Mouse (Mus musculus): ENCODE measurements around the gene Olfr204. TPM values are rescaled to one million over a fixed set of nuclear protein-coding genes. Genes with fewer than 3 reads are reported as not detected.

The Olfr204 gene
- polyA plus RNA-seq (2021; fragmentation: Nextera tagmentation), result not detected in 2 replicates
- long read RNA-seq, experiment 1, result 0 reads
- long read RNA-seq, experiment 2, result 0 reads

DNA sequence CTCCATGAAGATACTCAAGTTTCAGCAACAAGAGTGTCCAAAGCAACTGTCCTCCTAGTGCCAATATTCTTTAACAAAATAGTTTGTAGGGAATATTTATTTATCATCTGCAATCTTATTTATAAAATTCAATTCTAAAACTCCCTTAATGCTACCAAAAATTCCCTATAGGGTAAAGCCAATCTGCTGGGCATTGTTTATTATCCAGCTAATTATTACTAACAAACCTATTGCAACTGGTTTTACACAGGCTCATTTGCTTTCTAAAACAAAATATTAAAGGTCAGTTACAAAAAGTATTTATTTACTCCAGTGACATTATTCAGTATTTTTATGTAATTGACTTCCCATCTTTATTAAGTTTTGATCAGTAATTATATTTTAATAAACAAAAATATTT, at the start of gene Olfr204:
Gene Olfr204, minus strand, starts transcription at position 101 of the 400 bp plus-strand sequence.

DNA sequence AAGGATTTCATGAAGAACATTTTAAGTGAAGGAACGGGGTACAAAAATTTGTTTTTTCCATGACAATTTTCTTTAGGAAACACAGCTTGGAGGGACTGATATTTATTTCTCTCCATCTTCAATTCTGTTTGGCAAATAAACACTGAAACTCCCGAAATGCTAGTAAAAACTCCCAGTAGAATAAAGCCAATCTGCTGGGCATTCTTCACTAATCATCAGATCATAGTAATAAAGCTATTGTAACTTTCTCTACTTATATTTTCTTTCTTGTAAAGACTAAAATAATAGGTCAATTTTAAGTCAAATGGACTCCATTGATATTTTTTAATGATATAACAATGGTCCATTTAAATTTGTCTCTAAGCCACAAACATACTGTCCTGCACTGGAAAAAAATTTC, 45.8 kb upstream of the Olfr204 start, which contains the start of gene Olfr209:
Gene Olfr209, minus strand, starts transcription at position 101 of the 400 bp plus-strand sequence.

DNA sequence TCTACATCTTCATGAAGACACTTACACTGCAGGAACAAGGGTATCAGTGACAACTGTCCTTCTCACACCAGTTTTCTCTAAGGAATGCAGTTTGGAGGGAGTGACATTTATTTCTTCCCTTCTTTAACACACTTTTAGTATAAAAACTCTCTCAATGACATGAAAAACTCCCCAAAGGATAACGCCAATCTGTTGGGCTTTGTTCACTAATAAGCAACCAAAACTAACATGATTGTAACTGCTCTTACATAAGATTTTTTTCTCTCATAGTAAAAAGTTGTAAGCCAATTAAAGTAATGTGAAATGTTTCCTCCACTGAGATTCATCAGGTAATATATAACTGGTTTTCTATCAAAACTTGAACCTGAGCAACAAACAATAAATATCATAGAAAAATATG, 31.1 kb upstream of the Olfr204 start, which contains the start of gene Olfr206:
Gene Olfr206, minus strand, starts transcription at position 101 of the 400 bp plus-strand sequence.

DNA sequence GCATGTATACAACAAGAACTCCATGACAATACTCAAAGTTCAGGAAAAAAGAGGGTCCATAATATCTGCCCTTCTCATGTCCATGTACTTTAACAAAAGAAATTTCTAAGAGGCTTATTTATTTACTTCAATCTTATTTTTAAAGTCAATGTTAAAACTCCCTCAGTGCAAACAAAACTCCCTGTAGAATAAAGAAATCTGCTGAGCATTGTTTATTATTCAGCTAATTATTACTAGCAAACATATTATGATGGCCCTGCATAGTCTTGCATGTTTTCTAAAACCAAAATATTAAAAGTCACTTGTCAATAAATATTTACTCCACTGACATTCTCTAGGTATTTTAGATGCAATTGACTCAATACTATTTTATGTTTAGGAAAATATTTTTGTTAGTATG, 13.0 kb upstream of the Olfr204 start, which contains the start of gene Olfr205:
Gene Olfr205, minus strand, starts transcription at position 101 of the 400 bp plus-strand sequence.

DNA sequence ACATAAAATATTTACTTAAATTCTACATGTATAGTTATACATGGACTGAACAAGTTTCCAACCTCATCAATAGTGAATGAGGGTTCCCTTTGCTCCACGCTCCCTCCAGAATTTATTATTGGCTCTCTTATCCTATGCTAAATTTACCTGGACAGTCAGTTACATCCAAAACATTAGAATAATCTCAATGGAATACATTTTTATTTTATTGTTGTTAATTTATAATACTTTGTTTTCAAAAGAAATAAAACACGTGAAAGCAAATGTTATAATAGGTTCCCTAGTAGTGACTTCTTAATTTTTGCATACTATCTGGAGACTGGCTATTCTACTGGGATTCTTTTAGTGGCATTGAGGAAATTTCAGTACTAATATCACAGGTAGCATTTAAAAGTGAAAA, 19.5 kb downstream of the Olfr204 start, which contains the start of gene Olfr203:
Gene Olfr203, plus strand, starts transcription at position 301 of the 400 bp plus-strand sequence.

DNA sequence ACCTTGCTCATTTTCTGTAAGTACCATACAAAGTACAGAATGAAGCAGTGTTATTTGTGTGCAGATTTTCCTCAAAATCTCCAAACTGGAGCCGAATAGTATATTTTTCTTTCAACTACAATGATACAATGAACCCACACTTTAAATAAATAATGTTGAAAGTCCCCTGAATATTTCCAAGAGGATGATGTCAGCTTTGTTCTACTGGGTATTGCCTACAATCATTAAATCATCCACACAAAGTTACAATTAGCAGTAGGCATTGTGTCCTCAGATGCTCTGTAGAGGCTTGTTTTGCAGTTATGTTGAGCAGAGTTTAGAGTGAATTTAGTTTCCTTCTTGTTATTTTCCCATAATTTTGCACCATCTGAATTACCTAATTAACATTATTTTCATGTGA, 31.4 kb downstream of the Olfr204 start, which contains the start of gene Olfr202:
Gene Olfr202, minus strand, starts transcription at position 101 of the 400 bp plus-strand sequence.

DNA sequence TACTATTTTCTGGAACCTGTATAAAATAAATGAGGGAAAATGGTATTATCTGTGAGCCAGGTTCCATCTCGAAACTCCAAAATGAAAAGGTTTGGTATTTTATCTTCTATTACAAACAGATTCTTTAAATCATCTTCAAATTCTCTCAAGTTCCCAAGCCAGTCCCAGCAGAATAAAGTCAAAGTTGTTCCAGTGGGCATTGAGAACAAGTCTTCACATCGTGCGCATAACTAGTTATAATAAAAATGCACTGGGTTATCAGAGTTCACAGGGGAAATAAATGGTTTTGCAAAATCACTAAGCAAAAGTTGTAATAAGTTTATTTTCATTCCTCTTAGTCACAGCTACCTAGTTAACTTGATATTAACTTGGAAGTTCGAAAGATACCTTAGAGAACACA, 45.5 kb downstream of the Olfr204 start, which contains the start of gene Olfr201:
Gene Olfr201, minus strand, starts transcription at position 101 of the 400 bp plus-strand sequence.

Other genes starting within 250 kb of the Olfr204 start
- not detected in 2 replicates for gene Olfr190, start 240.2 kb downstream of the Olfr204 start, polyA plus RNA-seq (2021; fragmentation: Nextera tagmentation)
- not detected in 2 replicates for gene Olfr191, start 228.4 kb downstream of the Olfr204 start, polyA plus RNA-seq (2021; fragmentation: Nextera tagmentation)
- not detected in 2 replicates for gene Olfr193, start 206.4 kb downstream of the Olfr204 start, polyA plus RNA-seq (2021; fragmentation: Nextera tagmentation)
- not detected in 2 replicates for gene Olfr194, start 197.2 kb downstream of the Olfr204 start, polyA plus RNA-seq (2021; fragmentation: Nextera tagmentation)
- gene Olfr195, start 171.2 kb downstream of the Olfr204 start, polyA plus RNA-seq (2021; fragmentation: Nextera tagmentation), result not detected in 2 replicates
- gene Olfr196, start 147.8 kb downstream of the Olfr204 start, polyA plus RNA-seq (2021; fragmentation: Nextera tagmentation), result not detected in 2 replicates
- gene Olfr198, start 114.7 kb downstream of the Olfr204 start, polyA plus RNA-seq (2021; fragmentation: Nextera tagmentation), result not detected in 2 replicates
- gene Olfr199, start 98.5 kb downstream of the Olfr204 start, polyA plus RNA-seq (2021; fragmentation: Nextera tagmentation), result not detected in 2 replicates
- not detected in 2 replicates for gene Olfr201, start 45.6 kb downstream of the Olfr204 start, polyA plus RNA-seq (2021; fragmentation: Nextera tagmentation)
- gene Olfr202, start 31.5 kb downstream of the Olfr204 start, polyA plus RNA-seq (2021; fragmentation: Nextera tagmentation), result not detected in 2 replicates
- gene Olfr203, start 19.4 kb downstream of the Olfr204 start, polyA plus RNA-seq (2021; fragmentation: Nextera tagmentation), result not detected in 2 replicates
- gene Olfr205, start 12.9 kb upstream of the Olfr204 start, polyA plus RNA-seq (2021; fragmentation: Nextera tagmentation), result not detected in 2 replicates
- gene Olfr206, start 31.0 kb upstream of the Olfr204 start, polyA plus RNA-seq (2021; fragmentation: Nextera tagmentation), result not detected in 2 replicates
- not detected in 2 replicates for gene Olfr209, start 45.7 kb upstream of the Olfr204 start, polyA plus RNA-seq (2021; fragmentation: Nextera tagmentation)
- gene Gabrr3, start 89.1 kb upstream of the Olfr204 start, polyA plus RNA-seq (2021; fragmentation: Nextera tagmentation), result not detected in 2 replicates
- gene Riox2, start 153.5 kb upstream of the Olfr204 start, polyA plus RNA-seq (2021; fragmentation: Nextera tagmentation), result 12.9 and 14.8 TPM in 2 replicates